Mouse (Mus musculus): Measurements from ENCODE around the gene Tex46. TPM values are rescaled to one million over a fixed set of nuclear protein-coding genes. Genes with fewer than 3 reads are reported as not detected.

The Tex46 gene
- polyA plus RNA-seq, 1 experiment from 2014 or later, result not detected

DNA sequence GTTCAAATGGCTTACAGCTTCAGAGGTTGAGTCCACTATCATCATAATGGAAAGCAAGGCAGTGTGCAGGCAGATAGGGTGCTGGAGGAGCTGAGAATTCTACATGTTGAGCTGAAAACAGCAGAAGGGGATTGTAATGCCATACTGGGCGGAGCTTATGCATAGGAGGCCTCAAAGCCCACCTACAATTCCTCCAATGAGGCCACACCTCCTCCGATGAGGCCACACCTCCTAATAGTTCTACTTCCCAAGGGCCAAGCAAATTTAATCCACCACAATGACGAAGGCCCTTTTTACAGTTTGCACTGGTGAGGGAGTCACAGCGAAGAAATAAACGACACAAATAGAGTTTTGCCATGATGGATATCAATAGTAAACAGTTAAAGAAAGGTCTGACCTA lies 26.3 kb downstream of the Tex46 start:
- H3K4me2 ChIP-seq (replicated peaks), result no peak overlapping the region
- no peaks in the 10 kb centered on the region for H3K36me3 ChIP-seq
- WGBS, result 66% methylated on average over 5 of the region's 5 CpGs
- peaks cover 25% of the 10 kb centered on the region for H3K4me1 ChIP-seq (replicated peaks)
- H3K9ac ChIP-seq (replicated peaks), result no peak overlapping the region
- no peak for ATAC-seq
- H3K9me3 ChIP-seq, result no peaks in the 10 kb centered on the region
- H3K27ac ChIP-seq, result no peak overlapping the region
- no peak overlapping the region; the same call in 1 of the 2 replicates for H3K4me3 ChIP-seq (replicated peaks)
- H3K27me3 ChIP-seq, result peaks cover 29% of the 10 kb centered on the region

DNA sequence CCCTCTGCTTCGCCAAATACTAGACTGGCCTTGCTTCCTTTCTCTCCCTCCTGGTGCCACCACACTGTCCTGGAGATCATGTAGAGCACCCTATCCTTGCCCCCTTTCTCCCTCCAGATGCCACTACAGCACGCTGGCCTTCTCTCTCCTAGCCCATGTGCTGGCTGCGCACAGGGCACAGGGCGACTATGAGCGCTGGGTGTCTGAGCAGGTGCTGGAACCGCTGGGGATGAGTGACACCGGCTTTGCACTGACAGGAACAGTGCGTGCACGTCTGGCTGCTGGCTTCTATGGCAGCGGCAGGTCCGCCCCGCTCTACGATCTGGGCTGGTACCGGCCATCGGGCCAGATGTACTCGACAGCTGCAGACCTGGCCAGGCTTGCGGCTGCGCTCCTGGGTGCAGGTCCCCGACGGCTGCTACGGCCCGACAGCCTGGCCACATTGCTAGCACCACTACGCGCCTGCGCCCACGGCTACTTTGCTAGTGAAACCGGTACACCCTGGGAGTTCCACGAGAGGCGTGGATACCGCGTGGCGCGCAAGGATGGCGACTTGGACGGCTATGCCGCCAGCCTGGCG lies 26.8 kb downstream of the Tex46 start:
- Histone ChIP-seq H3K4me2 (replicated peaks) (peak overlapping the region; percentile 77), H3K27me3 (peaks cover 29% of the 10 kb centered on the region), H3K4me1 (replicated peaks) (peaks cover 25% of the 10 kb centered on the region), H3K9ac (replicated peaks) (peak overlapping the region; percentile 67), H3K36me3 (no peaks in the 10 kb centered on the region), H3K4me3 (replicated peaks) (peak overlapping the region; percentile 50), H3K9me3 (no peaks in the 10 kb centered on the region), H3K27ac (0 out of 2 replicates have a peak overlapping the region, but pooled peaks have one; percentile 21)
- 19% methylated on average over 37 of the region's 37 CpGs for WGBS
- peak; percentile 61 for ATAC-seq

DNA sequence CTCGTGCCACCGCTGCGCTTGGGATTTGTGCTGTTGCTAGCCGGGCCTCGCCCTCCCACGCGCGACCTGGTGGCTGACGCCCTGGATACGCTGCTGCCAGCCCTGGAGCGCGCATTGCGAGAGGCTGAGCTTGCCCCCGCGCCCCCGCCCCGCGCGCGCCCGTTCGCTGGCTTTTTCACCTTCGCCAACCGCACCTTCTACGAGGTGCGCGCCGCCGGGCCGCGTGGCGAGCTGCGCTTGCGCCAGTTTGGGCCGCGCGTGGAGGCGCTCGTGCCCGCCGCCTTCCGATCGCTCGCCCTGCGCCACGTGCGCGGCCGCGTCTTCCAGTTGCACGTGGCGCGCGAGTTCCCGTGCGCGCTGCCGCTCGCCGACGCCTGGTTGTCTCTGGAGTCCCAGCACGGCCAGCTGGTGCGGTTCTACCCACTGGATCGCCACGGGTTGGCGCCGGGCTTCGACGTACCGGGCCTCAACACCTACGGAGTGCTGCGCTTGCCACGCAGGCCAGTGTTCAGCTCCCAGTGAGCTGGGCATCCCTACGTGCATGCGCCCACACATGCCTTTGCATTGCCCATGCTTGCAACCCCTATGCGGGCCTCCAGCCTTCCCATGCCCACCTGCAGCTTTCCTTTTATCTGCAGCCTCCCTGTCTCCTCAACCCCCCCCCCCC lies 27.5 kb downstream of the Tex46 start:
- peak overlapping the region; percentile 77 for H3K4me2 ChIP-seq (replicated peaks)
- WGBS, result 2% methylated on average over 63 of the region's 76 CpGs
- no peaks in the 10 kb centered on the region for H3K9me3 ChIP-seq
- no peaks in the 10 kb centered on the region for H3K36me3 ChIP-seq
- peaks cover 29% of the 10 kb centered on the region for H3K27me3 ChIP-seq
- peak overlapping the region; percentile 50 for H3K4me3 ChIP-seq (replicated peaks)
- peak; percentile 70 for ATAC-seq
- peak overlapping the region; percentile 67 for H3K9ac ChIP-seq (replicated peaks)
- 0 out of 2 replicates have a peak overlapping the region, but pooled peaks have one; percentile 21 for H3K27ac ChIP-seq
- peaks cover 25% of the 10 kb centered on the region for H3K4me1 ChIP-seq (replicated peaks)

DNA sequence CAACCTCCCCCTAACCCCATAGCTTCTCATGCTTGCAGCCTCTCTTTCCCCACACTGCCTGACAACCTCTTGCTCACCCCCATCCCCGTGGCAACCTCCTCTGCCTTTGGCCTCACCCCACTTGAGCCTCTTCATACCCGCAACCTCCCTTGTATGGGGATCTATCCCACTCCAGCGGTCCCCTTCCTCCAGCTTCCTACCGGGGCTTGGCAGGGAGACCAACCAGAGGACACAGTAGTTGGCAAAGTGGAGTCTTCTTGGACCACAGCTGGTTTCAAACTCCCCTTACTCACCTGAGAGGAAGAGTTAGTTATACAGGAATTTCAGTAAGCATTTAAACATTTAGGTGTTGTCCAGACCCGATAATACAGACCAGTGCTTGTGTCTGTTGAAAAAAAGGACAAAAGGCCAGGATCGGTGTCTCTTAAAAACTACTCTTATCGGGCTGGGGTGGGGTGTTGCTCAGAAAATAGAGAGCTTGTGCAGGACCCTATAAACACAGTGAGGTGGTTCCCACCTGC lies 28.1 kb downstream of the Tex46 start:
- WGBS, result 16% methylated on average over 7 of the region's 7 CpGs
- H3K27me3 ChIP-seq, result peaks cover 29% of the 10 kb centered on the region
- ATAC-seq, result peak; percentile 29; the same call in 1 of the 2 replicates
- no peaks in the 10 kb centered on the region for H3K9me3 ChIP-seq
- H3K4me1 ChIP-seq (replicated peaks), result peaks cover 25% of the 10 kb centered on the region
- H3K27ac ChIP-seq, result 0 out of 2 replicates have a peak overlapping the region, but pooled peaks have one; percentile 16
- peak overlapping the region; percentile 50; the same call in 1 of the 2 replicates for H3K4me3 ChIP-seq (replicated peaks)
- peak overlapping the region; percentile 67; the same call in 1 of the 2 replicates for H3K9ac ChIP-seq (replicated peaks)
- H3K4me2 ChIP-seq (replicated peaks), result peak overlapping the region; percentile 77
- no peaks in the 10 kb centered on the region for H3K36me3 ChIP-seq

DNA sequence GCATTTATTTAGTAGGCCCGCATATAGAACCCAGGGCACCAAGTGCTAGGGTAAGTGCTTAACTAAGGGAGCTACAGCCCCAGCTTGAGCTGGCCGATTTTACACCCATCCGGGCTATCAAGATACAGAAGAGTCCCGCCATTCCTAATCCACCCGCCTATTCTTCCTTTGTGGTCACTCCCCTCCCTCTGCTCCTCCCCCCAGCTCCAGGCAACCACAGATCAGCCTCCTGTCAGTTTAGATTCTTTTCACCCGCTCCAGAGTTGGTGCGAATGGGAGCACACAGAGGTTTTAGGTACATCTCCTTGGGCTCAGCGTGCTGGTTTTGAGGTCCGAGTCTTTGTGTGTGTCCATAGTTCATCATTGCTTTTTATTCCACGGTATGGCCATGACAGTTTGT lies 28.7 kb downstream of the Tex46 start:
- peaks cover 29% of the 10 kb centered on the region for H3K27me3 ChIP-seq
- peak overlapping the region; percentile 25; the same call in 1 of the 2 replicates for H3K27ac ChIP-seq
- H3K9me3 ChIP-seq, result no peaks in the 10 kb centered on the region
- 2% methylated on average over 10 of the region's 10 CpGs for WGBS
- peak; percentile 61 for ATAC-seq
- H3K4me1 ChIP-seq (replicated peaks), result peaks cover 25% of the 10 kb centered on the region
- H3K4me2 ChIP-seq (replicated peaks), result peak overlapping the region; percentile 43
- H3K9ac ChIP-seq (replicated peaks), result peak overlapping the region; percentile 53
- H3K36me3 ChIP-seq, result no peaks in the 10 kb centered on the region
- peak overlapping the region; percentile 22; the same call in 1 of the 2 replicates for H3K4me3 ChIP-seq (replicated peaks)

DNA sequence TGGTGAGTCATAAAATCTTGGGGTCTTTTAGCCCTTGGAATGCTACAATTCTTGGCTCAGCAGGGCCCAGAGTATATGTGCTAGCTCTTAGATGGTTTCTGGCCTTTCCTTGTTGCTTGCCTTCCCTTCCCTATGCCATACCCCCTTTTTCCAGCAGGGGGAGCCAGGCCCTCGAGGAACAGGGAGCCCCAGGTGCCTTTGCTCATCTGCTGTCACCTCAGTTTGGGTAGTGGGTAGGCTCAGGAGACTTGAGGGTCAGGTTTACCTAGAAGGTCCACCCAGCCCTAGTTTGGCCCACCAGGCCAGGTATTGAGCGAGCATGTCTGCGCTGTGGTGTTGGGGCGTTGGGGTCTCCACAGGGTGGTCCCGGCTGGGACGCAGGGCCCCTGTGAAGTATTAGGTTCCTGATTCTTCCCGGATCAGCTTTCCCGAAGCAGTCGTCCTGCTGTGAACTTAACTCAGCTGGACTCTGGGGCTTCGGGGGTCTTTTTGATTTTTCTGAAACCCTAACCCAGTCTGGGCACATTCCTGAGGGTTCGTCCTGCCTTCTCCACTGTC lies 38.8 kb downstream of the Tex46 start:
- Histone ChIP-seq H3K9ac (replicated peaks) (0 out of 2 replicates have a peak overlapping the region, but pooled peaks have one; percentile 5), H3K4me3 (replicated peaks) (no peak overlapping the region), H3K4me2 (replicated peaks) (no peak overlapping the region), H3K9me3 (no peaks in the 10 kb centered on the region), H3K36me3 (peaks cover 16% of the 10 kb centered on the region), H3K27me3 (no peaks in the 10 kb centered on the region), H3K4me1 (replicated peaks) (peaks cover 40% of the 10 kb centered on the region), H3K27ac (peak overlapping the region; percentile 47; the same call in 1 of the 2 replicates)
- 17% methylated on average over 11 of the region's 11 CpGs for WGBS
- ATAC-seq, result no peak

DNA sequence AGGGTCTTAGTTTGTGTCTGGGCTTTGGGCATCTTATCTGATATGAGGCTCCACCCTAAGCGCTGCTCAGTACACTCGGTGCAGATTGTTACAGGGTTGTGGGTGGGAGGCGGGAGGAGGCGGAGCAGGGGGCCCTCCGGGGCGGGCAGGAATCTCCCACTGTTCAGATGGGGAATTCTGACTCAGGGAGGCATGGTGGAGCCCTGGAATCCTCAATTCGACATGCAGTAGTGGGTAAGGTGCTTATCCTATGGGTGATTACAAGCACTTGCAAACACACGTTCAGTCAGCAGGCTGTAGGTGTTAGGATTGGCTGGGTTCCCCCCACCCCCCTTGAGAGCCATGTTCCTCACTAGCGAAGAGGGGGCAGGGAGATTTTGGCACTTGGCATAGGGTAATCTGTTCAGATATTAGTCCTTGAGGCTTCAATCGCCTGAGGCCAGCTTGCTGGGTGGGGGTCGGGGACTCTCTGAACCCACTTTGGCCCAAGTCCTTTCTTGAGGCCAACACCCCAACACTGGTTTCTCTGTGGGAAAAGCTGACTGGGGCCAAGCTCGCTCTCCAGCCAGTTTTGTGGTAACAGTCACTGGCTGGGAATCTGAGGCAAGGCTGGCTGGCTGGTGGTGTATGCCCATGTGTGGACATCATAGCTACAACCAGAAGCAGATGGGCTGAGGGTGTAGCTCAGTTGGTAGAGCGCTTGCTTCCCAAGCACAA lies 39.4 kb downstream of the Tex46 start:
- H3K4me2 ChIP-seq (replicated peaks), result no peak overlapping the region
- no peak for ATAC-seq
- no peaks in the 10 kb centered on the region for H3K27me3 ChIP-seq
- peak overlapping the region; percentile 5; the same call in 1 of the 2 replicates for H3K9ac ChIP-seq (replicated peaks)
- H3K36me3 ChIP-seq, result peaks cover 22% of the 10 kb centered on the region
- peaks cover 40% of the 10 kb centered on the region for H3K4me1 ChIP-seq (replicated peaks)
- 36% methylated on average over 13 of the region's 13 CpGs for WGBS
- H3K9me3 ChIP-seq, result no peaks in the 10 kb centered on the region
- peak overlapping the region; percentile 47 for H3K27ac ChIP-seq
- H3K4me3 ChIP-seq (replicated peaks), result no peak overlapping the region

DNA sequence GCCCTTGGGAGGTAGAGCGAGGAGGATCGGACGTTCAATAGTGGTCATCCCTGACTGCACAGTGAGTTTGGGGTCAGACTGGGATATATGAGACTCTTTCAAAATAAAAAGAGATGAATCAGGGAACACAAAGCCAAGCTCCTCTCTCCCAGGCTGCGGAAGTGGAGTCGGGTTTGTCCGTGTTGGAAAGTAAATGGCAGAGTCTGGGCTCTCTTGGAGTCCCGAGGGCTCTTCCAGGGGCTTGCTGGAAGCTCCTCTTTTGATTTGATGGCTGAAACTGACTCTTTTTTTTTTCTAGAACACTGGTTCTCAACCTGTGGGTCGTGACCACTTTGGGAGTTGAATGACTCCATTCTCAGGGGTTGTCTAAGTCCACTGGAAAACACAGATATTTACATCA lies 40.0 kb downstream of the Tex46 start:
- Histone ChIP-seq H3K4me2 (replicated peaks) (no peak overlapping the region), H3K36me3 (peaks cover 29% of the 10 kb centered on the region), H3K9me3 (no peaks in the 10 kb centered on the region), H3K27me3 (no peaks in the 10 kb centered on the region), H3K9ac (replicated peaks) (no peak overlapping the region), H3K4me1 (replicated peaks) (peaks cover 40% of the 10 kb centered on the region), H3K27ac (0 out of 2 replicates have a peak overlapping the region, but pooled peaks have one; percentile 14), H3K4me3 (replicated peaks) (no peak overlapping the region)
- WGBS, result 79% methylated on average over 8 of the region's 8 CpGs
- ATAC-seq, result no peak

DNA sequence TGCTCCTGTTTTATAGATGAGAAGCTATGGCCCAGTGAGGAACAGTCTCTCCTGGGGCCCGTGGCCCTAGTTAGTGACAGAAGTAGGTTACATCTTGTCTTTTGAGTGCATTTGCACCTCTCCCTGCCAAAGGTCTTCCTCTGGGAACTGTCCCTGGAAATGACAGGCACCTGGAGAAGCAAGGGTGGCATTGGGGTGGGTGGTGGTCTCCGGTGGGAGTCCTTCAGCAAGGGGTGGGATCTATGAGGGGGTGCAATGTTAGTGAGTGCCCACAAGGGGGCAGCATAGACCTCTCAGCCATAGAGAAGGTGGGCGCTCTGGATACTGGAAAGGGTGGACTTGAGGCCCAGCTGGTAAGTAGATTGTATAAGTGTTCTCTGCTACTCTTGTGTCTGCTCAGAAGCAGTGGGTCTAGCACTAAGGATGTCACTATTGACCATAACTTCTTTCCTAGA lies 41.1 kb downstream of the Tex46 start:
- Histone ChIP-seq H3K9me3 (no peaks in the 10 kb centered on the region), H3K36me3 (peaks cover 40% of the 10 kb centered on the region), H3K9ac (replicated peaks) (no peak overlapping the region), H3K27me3 (no peaks in the 10 kb centered on the region), H3K4me3 (replicated peaks) (no peak overlapping the region), H3K4me1 (replicated peaks) (peaks cover 40% of the 10 kb centered on the region), H3K4me2 (replicated peaks) (no peak overlapping the region), H3K27ac (peak overlapping the region; percentile 86)
- WGBS, result 64% methylated on average over 3 of the region's 3 CpGs
- ATAC-seq, result peak; percentile 51

DNA sequence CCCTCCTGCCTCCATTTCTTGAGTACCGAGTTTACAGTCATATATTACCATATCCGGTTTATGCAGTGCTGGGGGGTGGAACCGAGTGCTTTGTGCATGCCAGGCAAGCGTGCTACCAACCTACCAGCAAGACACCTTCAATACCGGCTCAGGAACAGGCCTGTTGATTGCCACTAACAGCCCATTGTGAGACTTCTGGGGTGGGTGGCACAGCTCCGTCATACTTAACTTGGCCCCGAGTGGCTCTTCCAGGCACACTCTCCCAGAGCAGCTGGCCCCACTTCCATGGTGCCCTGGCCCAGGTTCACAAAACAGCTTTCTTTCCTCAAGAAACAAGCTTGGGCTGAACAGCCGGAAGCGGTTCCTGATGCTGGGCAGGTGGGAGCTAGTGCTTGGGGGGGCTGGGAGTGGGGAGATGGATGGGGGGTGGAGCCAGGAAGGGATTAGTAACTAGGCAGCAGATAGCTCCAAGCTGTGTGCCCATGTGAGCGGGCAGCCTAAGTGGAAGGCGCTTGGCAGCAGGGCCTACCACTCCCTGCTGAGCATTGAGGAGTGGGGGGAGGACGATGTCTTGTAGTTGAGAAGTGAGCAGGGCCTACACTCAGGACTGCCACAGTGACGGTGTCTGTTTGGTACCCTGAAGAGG lies 41.8 kb downstream of the Tex46 start:
- H3K4me2 ChIP-seq (replicated peaks), result no peak overlapping the region
- peaks cover 40% of the 10 kb centered on the region for H3K4me1 ChIP-seq (replicated peaks)
- peak; percentile 80 for ATAC-seq
- WGBS, result 52% methylated on average over 13 of the region's 13 CpGs
- H3K4me3 ChIP-seq (replicated peaks), result no peak overlapping the region
- H3K36me3 ChIP-seq, result peaks cover 44% of the 10 kb centered on the region
- peak overlapping the region; percentile 86 for H3K27ac ChIP-seq
- 0 out of 2 replicates have a peak overlapping the region, but pooled peaks have one; percentile 39 for H3K9ac ChIP-seq (replicated peaks)
- no peaks in the 10 kb centered on the region for H3K27me3 ChIP-seq
- H3K9me3 ChIP-seq, result no peaks in the 10 kb centered on the region

DNA sequence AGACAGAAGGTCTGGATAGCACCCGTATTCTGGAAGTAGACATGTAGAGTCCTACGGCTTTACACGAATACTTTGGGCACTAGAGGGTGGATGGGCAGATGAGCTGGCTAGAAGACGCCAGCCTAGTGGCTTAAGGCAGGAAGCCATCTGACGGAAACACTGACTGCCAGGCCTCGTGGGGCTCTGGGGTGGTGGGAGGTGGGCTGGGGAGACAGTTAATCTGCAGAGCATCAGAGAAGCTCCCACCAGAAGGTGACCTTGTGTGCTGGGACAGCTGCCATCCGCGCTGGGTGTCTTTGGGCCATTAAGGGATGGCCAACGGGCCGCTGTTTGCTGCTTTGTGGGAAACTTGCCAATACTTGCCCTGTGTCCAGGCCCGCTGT lies 42.3 kb downstream of the Tex46 start:
- Histone ChIP-seq H3K4me2 (replicated peaks) (0 out of 2 replicates have a peak overlapping the region, but pooled peaks have one; percentile 4), H3K9ac (replicated peaks) (0 out of 2 replicates have a peak overlapping the region, but pooled peaks have one; percentile 39), H3K27ac (peak overlapping the region; percentile 86), H3K36me3 (peaks cover 49% of the 10 kb centered on the region), H3K9me3 (no peaks in the 10 kb centered on the region), H3K4me3 (replicated peaks) (no peak overlapping the region), H3K4me1 (replicated peaks) (peaks cover 40% of the 10 kb centered on the region), H3K27me3 (no peaks in the 10 kb centered on the region)
- peak; percentile 22 for ATAC-seq
- WGBS, result 65% methylated on average over 11 of the region's 11 CpGs

Measured in midbrain, embryonic 13.5 days (tissue).